Mouse (Mus musculus) gastrocnemius, adult 18-20 months (tissue): Measurements from ENCODE around the gene Rmdn3. TPM values are rescaled to one million over a fixed set of nuclear protein-coding genes. Genes with fewer than 3 reads are reported as not detected.

ENCODE experiments used
- DNase-seq: peaks from one replicate; pipeline ENCODE4 v3.0.0; 2021; ENCODE audit warnings: low spot score
- total RNA-seq, 2 experiments: library from RNA; stranded (reverse); gene quantifications; 2 replicates each; pipeline ENCODE4 v1.2.3; 2021

Rmdn3 gene
- total RNA-seq, 2 experiments from 2014 or later = 3.4 to 4.9 TPM

DNA sequence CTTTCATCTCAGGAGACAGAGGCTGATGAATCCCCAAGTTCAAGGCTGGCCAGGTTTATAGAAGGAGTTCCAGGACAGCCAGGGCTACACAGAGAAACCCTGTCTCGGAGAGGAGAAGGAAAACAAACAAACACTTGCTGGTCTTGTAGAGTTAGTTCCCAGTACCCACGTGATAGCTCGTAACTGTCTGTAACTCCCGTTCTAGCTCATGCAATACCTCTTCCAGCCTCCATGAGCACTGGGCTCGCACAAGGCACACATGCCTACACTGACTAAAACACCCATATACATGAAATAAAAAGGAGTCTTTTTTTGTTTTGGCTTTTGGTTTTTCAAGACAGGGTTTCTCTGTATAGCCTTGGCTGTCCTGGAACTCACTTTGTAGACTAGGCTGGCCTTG, 50.3 kb downstream of the Rmdn3 start:
- no peak for DNase-seq

DNA sequence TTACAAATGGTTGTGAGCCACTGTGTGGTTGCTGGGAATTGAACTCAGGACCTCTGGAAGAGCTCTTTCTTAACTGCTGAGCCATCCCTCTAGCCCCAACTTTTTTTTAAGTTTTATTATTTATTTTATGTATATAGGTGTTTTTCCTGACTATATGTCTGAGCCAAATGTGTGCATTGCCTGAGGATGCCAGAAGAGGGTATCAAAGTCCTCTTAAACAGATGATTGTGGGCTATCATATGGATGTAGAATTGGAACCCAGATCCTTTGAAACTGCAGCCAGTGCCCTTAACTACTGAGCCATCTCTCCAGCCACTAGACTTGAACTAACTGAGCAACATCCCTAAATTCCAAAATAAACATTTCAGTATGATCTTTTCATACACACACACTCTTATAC, 55.3 kb downstream of the Rmdn3 start:
- DNase-seq = no peak

Other genes with a start within 250 kb of the Rmdn3 start
- 1 to 10 TPM; 1.7 to 2.3 TPM for gene Chst14, start 230.5 kb downstream of the Rmdn3 start, total RNA-seq
- 1 to 10 TPM; 3.6 to 3.9 TPM for gene Ccdc32, start 127.6 kb downstream of the Rmdn3 start, total RNA-seq
- 1 to 10 TPM; 2.5 to 3.2 TPM for gene Rpusd2, start 122.2 kb downstream of the Rmdn3 start, total RNA-seq
- gene Knl1, start 109.9 kb downstream of the Rmdn3 start, total RNA-seq = under 1 TPM; 0.05 to 0.27 TPM
- gene Rad51, start 44.2 kb downstream of the Rmdn3 start, total RNA-seq = under 1 TPM; 0.68 to 0.71 TPM
- under 1 TPM in 1 of 2 experiments, not detected in 1; 0.39 TPM for gene Gchfr, start 10.7 kb upstream of the Rmdn3 start, total RNA-seq
- not detected for gene Gm14137, start 17.5 kb upstream of the Rmdn3 start, total RNA-seq
- gene Zfyve19, start 51.6 kb upstream of the Rmdn3 start, total RNA-seq = 10 to 100 TPM; 13.8 to 14.4 TPM
- 1 to 10 TPM; 7.9 to 9.1 TPM for gene Dnajc17, start 51.8 kb upstream of the Rmdn3 start, total RNA-seq
- not detected for gene Ppp1r14d, start 72.9 kb upstream of the Rmdn3 start, total RNA-seq
- gene Spint1, start 80.3 kb upstream of the Rmdn3 start, total RNA-seq = not detected
- not detected for gene Rhov, start 114.2 kb upstream of the Rmdn3 start, total RNA-seq
- gene Vps18, start 131.7 kb upstream of the Rmdn3 start, total RNA-seq = 10 to 100 TPM; 10.1 to 10.2 TPM
- 1 to 10 TPM; 3.2 to 4.5 TPM for gene Dll4, start 168.8 kb upstream of the Rmdn3 start, total RNA-seq
- gene Chac1, start 194.2 kb upstream of the Rmdn3 start, total RNA-seq = 100 to 1,000 TPM in 1 of 2 experiments, 10 to 100 TPM in 1; 50.6 to 108 TPM